Mouse (Mus musculus): ENCODE data around the gene N4bp2l1.
"Not testable (repeated sequence)": the region's sequence is repeated elsewhere in the genome, so short reads cannot be mapped to it uniquely, and the experiment has no call there.

Gene N4bp2l1

DNA sequence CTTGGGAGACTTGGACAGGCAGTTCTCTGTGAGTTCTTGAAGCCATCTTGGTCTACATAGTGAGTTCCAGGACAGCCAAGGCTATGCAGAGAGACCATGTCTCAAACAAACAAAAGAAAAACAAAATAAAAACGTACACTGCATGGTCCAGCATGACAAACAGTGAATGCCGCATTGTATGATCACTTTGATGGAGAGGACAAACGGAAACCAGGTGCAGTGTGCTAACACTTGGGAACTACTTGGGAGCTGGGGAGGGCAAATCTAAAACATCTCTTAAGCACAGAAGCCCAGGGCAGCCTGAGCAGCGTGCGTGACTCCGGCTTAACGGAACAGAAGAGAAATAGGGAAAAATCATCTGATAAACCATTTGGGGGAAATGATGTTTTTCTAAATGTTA is at the start of gene N4bp2l1:
Gene N4bp2l1, minus strand, starts transcription at position 101 of the 400 bp plus-strand sequence.
- no peak for DNase-seq (ENCODE audit: extremely low spot score)

DNA sequence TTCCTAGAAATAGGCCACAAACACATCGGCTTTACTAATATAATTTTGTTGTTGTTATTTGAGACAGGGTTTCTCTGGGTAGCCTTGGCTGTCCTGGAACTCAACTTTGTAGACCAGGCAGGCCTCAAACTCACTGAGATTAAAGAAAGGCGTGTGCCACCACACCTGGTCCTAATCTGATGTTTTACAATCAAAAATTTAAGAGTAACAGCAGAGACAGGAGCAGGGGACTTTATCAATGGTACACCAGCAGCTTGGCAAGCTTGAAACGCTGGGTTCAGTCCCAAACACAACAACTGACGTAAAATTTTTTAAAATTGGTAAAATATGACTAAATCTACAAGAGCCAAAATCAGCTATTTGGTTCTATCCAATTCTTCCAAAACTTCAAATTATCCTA is 47.9 kb upstream of the N4bp2l1 start:
- DNase-seq (ENCODE audit: extremely low spot score): no peak

DNA sequence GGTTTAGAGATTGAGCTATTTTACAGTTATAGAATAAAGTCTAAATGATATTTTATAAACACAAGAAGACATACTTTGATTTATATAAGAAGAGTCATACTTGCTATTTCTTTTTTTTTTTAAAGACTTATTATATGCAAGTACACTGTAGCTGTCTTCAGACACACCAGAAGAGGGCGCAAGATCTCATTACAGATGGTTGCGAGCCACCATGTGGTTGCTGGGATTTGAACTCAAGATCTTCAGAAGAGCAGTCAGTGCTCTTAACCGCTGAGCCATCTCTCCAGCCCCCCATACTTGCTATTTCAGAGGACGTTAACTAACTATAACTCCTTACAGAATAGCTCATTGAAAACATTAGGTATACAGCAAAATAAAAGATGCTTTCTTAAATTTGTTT is 46.4 kb upstream of the N4bp2l1 start:
- not testable (repeated sequence) for DNase-seq (ENCODE audit: extremely low spot score)

DNA sequence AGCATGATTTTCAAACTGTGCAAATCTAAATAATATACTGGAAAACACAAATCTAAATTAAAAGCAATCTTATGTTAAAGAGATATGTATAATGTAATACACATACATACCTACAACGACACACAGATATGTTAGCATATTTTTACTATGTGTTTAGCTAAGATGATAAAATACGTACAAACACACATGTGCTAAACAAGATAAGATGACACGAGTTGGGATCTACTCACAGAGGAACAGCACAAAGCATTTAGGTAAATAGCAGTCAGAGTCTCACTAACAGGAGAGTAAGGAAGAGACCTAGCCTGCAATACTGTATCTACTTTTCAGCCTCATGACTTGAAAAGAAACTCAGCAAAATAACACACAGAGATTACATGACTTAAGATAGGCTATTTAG is 44.5 kb upstream of the N4bp2l1 start:
- no peak for DNase-seq (ENCODE audit: extremely low spot score)

DNA sequence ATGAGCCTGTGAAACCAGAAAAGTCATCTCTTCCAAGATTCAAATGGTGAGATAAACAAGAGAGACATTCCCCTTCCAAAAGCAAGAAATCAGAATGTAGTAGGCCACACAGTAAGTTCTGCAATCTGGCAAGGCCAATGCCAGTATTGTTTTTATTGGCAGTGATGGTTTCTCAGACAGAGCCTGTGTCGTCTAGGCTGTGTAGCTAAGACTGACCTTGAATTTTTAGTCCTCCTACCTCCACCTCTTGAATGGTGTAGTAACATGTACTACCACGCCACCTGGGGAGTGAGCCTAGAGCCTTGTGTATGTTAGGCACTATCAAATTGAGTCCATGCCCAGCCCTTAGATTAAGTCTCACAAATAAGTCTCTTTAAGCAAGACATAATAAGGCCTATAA is 32.7 kb upstream of the N4bp2l1 start:
- DNase-seq (ENCODE audit: extremely low spot score): no peak

DNA sequence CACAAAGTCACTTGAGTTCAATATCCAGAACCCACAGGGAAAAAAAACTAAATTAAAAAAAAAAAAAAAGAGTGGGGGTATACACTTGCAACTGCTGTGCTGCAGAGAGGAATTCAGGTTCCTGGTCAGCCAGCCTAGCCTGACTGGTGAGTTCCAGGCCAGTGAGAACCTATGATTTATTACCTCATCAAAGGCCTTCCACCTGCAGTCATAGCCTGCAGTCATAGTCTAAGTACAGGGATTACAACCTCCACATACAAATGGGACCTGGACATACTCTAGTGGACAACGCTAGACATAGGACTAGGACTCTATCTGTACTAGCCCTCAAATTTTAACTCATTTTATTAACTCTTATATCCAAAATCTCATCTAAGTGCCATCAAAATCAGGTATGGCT is 32.3 kb upstream of the N4bp2l1 start:
- DNase-seq (ENCODE audit: extremely low spot score): no peak

DNA sequence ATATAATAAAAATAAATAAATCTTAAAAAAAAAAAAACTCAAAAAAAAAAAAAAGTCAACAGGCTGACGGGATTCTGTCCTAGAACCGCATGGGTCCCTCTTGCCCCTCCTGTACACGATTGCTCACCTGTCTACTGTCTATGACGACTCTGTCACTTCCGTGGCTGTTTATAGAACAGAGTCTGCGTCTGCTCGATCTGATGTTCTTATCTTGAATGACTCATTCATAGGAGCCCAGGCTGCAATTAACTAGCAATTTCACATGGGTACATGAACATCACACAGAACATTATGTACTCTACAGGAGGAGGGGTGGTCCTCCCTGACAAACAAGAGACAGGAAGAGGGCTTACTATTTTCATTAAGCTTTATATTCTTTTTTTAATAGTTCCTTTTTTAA is 28.5 kb upstream of the N4bp2l1 start:
- no peak for DNase-seq (ENCODE audit: extremely low spot score)

DNA sequence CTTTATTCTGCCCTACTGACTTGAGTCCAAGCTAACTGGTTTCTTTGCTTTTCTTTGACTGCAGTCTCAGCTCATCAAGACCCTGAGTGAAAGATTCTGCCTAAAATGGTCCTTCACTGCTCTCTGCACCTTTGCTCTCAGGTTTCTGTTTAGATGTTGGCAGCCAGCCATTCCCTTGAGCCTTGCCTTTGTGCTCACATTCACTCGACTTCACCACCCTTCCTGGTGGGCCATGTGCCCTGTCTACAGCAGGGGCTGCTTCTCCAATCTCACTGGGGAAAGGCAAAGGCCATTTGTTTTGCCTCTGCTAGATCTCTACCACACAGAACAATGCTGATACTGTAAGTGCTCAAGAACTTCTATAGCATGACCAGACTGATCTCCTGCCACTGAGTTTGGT is 25.8 kb upstream of the N4bp2l1 start:
- no peak for DNase-seq (ENCODE audit: extremely low spot score)

DNA sequence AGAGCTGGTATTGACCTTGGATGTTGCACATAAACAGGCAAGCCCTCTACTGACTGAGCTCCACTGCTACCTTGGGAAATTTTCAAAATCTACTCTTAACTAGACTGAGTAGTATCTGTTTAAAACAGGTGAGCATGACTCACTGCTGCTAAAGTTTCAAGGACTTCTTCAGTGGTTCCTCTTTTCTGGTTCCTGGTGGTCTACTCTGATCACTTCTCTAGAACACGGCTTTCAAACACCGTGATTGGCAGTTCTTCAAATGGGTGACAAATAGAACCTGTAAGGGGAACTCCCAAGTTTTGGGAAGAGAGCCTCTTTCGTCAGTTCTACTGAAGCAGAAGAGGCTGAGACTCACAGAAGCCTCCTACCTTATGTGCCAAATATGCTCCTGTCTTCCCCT is 24.6 kb upstream of the N4bp2l1 start:
- no peak for DNase-seq (ENCODE audit: extremely low spot score)

DNA sequence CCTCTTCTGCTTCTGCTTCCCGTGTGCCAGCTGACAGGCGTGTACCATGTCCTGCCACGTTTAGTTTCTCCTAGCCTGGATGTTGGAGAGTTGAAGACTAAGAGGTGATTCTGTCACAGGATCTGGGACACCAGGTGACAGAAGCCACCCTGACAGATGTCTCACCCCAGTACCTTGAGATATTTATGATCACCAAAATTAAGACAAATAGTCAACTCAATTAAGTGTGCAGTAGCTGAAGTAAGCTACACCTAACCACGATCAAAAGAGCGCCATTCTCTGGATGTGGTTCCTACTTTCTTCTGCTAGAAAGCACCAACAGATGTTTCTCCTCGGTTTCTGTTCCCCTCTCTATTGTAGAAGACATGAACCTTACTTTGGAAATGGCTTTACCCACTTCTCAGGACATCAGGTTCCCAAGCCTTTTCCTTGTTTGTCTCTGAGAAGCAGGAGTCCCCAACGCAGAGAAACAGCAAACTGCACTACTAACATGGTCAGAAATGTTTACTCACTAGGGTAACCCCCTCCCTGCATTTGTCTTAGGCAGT is 23.7 kb upstream of the N4bp2l1 start:
- no peak for DNase-seq (ENCODE audit: extremely low spot score)

DNA sequence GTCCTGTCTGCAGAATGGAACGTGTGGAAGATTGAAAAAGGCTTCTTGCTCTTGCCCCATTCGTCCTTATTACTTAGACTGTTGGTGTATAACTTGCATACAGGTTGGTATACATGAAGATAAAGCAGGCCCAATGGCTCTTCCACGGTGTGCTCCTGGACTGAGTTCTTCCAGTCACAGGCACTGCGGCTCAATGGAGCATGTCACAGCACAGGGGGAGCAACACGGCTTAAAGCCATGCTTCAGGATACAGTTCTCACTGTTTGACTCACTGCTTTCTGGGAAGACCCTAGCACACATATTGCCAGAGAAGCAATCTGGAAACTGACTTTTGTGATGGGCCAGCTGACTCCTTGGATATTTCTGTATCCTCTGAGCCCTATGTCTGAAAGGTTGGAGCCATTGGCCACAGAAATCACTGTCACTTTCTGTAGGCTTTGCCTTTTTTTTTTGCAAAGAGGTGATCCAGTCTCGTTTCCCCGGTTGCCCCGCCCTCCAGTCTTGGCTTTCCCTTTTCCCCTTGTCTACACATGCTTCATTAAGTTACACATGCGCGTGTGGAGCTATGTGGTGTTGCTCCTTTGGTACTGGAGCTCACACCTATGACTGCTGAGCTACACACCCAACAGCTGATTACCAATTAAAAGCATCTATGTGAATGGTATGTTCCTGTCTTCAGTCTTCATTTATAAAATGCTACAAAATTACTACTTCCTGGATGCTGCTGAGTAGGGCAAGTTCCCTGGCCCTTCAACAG is 21.8 kb upstream of the N4bp2l1 start:
- no peak for DNase-seq (ENCODE audit: extremely low spot score)

DNA sequence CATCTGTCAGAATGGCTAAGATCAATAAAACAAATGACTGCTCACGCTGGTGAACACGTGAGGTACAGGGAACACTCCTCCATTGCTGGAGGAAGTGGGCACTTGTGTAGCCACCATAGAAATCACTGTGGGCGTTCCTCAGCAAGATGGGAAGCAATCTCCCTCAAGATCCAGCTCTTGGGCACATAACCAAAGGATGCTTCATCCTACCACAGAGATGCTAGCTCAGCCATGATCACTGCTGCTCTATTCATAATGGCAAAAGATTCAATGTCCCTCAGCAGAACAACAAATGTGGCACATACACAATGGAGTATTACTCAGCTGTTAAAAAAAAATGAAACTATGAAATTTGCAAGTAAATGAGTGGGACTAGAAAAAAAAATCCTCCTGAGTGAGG is 19.7 kb upstream of the N4bp2l1 start:
- no peak for DNase-seq (ENCODE audit: extremely low spot score)

DNA sequence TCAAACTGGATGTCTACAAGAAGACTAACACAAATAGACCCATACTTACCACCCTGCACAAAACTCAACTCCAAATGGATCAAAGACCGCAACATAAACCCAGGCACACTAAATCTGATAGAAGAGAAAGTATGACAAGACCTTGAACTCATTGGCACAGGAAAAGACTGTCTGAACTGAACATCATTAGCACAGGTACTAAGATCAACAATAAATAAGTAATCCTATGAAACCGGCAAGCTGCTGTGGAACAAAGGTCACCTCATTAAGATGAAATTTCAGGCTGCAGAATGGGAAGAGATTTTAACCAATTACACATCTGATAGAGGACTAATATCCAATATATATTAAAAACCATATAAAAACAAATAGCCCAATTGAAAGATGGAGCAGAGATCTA is 19.2 kb upstream of the N4bp2l1 start:
- no peak for DNase-seq (ENCODE audit: extremely low spot score)

DNA sequence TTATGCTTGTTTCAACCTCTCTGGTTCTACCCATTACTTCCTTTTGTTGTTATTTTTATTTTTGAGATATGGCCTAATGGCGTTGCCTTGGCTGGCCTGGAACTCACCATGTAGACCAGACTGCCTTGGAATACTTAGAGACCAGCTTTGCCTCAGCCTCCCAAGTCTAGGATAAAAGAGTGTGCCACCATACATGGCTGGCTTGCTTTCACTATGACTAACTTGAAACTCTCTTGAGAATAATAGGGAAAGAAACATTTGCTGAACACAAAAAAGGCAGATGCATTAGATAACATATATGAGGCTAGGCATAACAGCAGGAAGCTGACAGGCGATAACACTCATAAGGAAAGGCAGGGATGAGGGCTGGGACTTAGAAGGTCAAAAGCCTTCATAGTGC is 17.1 kb upstream of the N4bp2l1 start:
- no peak for DNase-seq (ENCODE audit: extremely low spot score)

DNA sequence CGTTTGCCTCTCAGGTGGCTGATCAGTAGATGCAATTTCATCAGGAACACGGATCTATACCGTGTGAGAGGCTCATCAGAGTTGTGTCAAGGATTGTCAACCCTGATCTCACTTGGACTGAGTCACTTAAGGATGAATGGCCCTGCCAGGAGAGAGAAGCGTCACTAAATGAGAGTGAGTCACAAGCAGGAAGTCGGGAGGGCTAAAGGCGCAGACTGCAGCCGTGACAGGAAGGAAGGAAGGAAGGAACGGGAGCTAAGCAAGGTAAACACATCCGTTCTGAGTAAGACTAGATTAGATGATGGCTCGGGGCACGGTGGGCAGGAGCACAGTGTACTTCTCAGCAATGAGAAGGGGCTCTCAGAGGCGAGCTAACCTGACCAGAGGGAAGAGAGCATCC is 14.7 kb upstream of the N4bp2l1 start:
- no peak for DNase-seq (ENCODE audit: extremely low spot score)

DNA sequence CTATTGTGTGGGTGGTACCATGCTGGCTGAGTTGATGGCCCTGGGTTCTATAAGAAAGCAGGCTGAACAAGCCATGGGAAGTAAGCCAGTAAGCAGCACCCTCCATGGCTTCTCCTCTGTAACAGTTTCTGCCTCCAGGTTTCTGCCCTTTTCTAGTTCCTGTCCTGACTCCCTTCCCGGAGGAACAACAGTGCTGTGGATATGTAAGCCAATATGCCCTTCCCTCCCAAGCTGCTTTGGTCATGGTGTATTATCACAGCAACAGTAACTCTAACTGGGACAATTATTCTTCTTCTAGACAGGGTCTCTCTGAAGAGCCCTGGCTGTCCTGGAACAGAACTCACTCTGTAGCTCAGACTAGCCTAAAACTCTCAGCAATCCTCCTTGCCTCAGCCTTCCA is 14.1 kb upstream of the N4bp2l1 start:
- DNase-seq (ENCODE audit: extremely low spot score): no peak

DNA sequence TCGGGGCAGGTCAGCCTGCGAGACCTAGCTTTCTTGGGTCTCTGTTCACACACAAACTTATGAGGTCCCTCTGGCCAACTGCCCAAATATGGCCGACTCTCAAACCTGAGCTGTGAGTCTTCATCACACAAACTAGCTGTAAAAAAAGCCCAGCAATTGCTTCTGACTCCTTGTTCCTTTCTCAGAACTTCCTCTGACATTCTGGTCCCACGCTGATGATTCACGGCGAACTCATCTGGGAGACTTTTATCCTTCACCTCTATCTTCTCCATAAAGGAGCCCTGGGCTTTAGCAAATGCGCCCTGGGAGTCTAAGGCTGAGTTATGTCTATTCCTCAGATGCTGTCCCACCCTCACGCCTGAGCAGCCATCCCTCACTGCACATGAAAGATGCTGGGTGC is 10.6 kb upstream of the N4bp2l1 start:
- no peak for DNase-seq (ENCODE audit: extremely low spot score)

DNA sequence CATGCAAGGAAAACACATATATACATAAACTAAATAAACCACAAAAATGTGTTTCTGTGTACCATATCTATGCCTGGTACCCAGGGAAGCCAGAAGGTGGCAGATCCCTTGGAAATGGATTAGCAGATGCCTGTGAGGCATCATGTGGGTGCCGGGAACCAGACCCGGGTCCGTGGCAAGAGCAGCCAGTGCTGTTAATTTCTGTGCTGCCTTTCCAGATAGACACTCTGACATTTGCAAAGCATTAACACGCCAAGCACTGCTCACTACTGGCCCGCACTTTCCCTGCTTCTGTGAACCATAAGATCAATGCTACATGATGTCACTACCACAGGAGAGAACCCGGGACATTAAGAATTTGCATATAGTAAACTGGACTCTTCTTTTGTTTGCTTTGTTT is 9.1 kb upstream of the N4bp2l1 start:
- no peak for DNase-seq (ENCODE audit: extremely low spot score)

DNA sequence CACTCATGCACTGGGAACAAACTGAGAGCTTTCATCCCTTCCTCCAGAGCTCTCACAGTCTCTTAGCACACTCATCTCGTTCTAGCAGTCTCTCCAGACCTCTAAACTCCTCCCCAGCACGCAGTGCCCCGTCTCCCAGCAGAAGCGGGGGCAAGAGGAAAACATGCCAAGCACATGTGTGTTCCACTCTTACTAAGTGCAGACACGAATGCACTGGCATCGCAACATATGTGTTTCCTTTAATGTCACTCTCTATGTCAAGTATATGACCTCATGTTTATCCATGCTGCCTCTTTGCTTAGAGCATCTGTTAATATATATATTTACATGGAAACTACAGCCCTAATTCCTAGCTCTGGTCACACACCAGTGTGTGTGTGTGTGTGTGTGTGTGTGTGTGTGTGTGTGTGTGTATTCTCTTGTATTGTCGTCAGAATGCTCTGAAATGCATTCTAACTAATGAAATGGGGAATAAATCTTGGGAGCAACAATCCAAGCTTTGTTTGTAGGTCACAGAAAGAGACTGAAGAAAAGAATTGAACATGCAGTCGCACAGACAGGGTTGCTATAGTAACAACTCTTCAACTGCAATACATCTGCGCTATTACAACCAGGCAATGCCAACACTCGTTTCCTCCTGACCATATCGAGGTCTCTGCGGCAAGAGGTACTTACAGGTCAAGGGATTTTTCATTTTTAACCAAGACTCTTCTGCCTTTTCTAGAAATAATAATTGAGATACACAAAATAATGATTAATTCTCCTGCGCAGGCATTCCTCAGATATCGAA is 4.6 kb upstream of the N4bp2l1 start:
- DNase-seq (ENCODE audit: extremely low spot score): no peak

DNA sequence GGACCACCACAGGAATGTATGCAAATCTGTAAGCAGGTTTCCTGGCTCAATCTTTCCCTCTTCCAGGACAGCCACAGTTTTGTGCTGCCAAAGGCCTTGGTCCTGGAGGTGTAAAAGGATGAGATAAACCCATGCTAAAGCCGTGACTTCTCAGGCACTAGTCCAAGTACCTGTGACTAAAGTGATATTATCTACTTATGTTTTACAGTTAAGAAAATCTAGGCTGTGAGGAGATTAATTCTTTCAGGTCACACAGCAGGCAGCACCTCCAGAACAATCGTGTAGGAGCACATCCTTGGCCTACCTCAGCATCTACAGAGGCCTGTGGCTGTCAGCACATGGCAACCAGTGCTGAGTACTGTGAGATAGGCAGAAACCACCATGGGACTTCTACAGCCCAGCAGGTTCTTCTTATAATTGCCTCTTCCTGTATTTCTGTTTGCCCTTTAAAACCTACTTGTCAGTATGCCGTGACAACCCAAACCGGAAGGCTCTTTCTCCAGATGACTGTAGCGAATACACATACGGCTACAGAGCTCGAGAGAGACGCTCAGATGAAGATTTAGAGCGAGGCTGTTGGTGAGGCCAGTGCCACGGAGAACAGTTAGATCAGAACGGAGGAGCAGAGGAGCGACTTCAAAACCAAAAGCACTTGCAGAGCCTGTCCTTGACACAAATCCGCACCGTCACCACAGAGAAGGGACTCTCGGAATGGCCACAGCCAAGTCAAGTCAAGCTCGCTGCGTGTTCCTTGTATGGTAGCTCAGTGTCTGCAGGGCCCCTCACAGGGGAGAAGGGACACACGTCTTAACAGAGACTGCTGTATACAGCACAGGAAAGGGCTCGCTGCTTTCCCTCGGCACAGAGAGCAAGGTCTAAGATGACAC is 3.8 kb upstream of the N4bp2l1 start:
- no peak for DNase-seq (ENCODE audit: extremely low spot score)

DNA sequence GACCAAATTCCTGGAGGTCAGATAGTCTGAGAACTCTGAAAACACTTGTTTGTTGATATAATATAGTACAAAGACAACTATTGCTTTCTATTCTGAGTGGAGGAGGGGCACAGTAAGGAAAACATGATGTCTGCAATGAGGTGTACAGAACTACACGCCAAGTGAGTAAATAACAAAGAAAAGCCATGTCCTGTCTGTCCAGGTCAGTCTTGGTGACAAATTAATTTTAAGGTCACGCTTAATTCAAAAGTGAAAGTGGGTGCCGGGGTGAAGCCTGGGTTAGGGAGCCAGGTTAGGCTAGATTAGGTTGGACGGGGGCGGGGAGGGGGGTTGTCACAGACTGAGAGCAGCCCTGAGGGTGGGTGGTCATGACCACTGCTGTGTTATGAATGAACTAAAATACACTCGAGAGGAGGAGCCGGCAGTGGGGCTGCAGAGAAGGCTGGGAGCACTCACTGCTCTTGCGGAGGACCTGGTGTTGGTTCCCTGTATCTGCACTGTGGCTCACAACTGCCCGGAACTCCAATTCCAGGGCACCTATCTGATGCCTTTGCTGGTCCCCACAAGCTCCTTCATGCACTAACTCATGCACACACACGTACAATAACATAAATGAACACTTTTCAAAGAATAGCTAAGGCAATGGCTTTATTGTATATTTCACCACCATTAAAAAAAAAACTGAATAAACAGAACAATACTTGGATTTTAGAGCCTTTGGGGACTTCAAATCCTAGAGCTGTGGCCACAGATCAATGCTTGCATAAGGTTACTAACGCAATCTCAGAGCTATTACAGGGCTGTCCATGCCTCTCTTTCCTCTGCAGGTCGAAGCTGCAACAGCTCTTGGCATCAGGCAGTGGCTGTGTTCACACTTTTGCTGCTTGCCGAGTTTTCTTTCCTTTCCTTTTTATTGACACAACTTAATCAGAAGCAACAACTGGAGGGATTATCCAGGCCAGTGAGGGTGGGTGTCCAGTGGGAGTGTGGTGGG is 2.6 kb upstream of the N4bp2l1 start:
- DNase-seq (ENCODE audit: extremely low spot score): no peak
